Mouse (Mus musculus) midbrain, embryonic 14.5 days (tissue): Measurements from ENCODE around the gene Aamdc. TPM values are rescaled to one million over a fixed set of nuclear protein-coding genes. Genes with fewer than 3 reads are reported as not detected.

ENCODE experiments used
- ATAC-seq: fragments of 200-750 bp; cut with Nextera tagmentation; 2 replicates; pipeline ENCODE4 v1.8.0; 2017; ENCODE audit warnings: moderate number of reproducible peaks, moderate library complexity; ENCODE audit not compliant: low FRiP score, low TSS enrichment
- DNase-seq: peaks from one replicate; pipeline ENCODE4 v3.0.0-alpha.2; 2015
- H3K27ac ChIP-seq: fragments of 300-500 bp; sonication (generic); replicated peaks from 2 replicates; pipeline ENCODE4 v1.5.1; 2014; ENCODE audit warnings: mild to moderate bottlenecking, low read depth, low read length, moderate library complexity
- H3K27me3 ChIP-seq: fragments of 300-500 bp; sonication (generic); 2 replicates; pipeline ENCODE4 v1.6.1; 2014; ENCODE audit warnings: low read length, control low read depth, mixed read lengths; ENCODE audit not compliant: control insufficient read depth, insufficient read depth
- H3K36me3 ChIP-seq: fragments of 300-500 bp; sonication (generic); 2 replicates; pipeline ENCODE4 v1.6.1; 2014; ENCODE audit warnings: low read length, control low read depth; ENCODE audit not compliant: control insufficient read depth, insufficient read depth
- H3K4me1 ChIP-seq: fragments of 300-500 bp; sonication (generic); 2 replicates; pipeline ENCODE4 v1.6.1; 2014; ENCODE audit warnings: mild to moderate bottlenecking, antibody characterized with exemption, low read length, control low read depth; ENCODE audit not compliant: control insufficient read depth, insufficient read depth
- H3K4me2 ChIP-seq: fragments of 300-500 bp; sonication (generic); 2 replicates; pipeline ENCODE4 v1.6.1; 2014; ENCODE audit warnings: mild to moderate bottlenecking, low read length, moderate library complexity
- H3K4me3 ChIP-seq: fragments of 300-500 bp; sonication (generic); replicated peaks from 2 replicates; pipeline ENCODE4 v1.5.1; 2014; ENCODE audit warnings: low read depth, low read length
- H3K9ac ChIP-seq: fragments of 300-500 bp; sonication (generic); replicated peaks from 2 replicates; pipeline ENCODE4 v1.6.1; 2014; ENCODE audit warnings: mild to moderate bottlenecking, low read length, moderate library complexity
- H3K9me3 ChIP-seq: fragments of 300-500 bp; sonication (generic); 2 replicates; pipeline ENCODE4 v1.6.1; 2016; ENCODE audit warnings: low read length, control low read depth, mixed read lengths; ENCODE audit not compliant: control insufficient read depth
- WGBS: fragments of 180-500 bp; shearing (Covaris S2); extraction: QIAGEN DNeasy Blood & Tissue Kit; methylation state at CpG from one replicate; pipeline ENCODE4 v1.1.7; 2014; 5-methylcytosine and 5-hydroxymethylcytosine counted together
- polyA plus RNA-seq: library from polyadenylated mRNA; unstranded; fragments of >200 nt; fragmentation: Nextera tagmentation; extraction: Ambion mirVana; gene quantifications from 2 replicates; pipeline ENCODE4 v1.2.1, GENCODE M21; 2014

Gene Aamdc
- polyA plus RNA-seq, result 42.2 and 55.6 TPM in 2 replicates

DNA sequence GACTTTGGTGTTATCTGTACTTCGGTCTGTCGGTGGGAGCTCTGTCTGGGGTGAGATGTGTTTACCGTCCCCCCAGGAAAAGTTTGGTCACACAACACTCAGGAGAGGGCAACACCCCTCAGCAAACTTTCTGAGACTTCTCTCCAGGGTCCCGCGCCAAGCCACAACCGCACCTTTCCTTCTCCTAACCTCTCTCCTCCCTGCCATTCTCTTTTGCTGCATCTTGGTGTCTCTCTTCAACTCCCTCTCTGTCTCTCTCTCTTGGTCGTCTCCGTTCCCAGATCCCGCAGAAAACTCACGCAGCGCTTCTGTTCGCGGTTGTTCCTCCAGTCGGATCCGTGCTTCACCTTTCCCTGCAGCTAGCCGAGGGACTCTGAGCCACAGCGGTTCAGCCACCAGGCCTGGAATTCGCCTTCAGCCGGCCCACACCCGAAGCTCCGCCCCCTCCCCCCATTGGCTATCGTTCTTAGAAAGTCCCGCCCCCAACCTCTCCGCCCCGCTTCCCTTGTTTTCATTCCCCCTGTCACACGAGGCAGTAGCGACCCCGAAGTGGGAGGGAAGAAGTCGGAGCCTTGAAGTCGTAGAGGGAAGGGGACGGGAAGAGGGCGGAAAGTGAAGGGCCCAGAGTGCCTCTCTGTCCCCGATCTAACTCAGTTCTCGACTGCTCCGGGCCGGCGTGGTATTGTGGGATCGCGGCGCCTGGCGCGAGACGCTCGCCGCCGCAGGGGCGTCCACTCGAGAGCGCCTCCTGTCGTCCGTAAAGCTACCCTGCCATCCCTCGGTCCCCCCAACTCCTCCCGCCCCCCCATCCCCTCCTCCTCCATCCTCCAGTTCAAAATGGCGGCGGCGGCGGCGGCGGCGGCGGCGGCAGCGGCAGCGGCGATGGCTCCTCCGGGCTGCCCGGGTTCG is at the start of gene Aamdc, which contains the start of gene Rsf1:
Gene Aamdc (minus strand): TSS at position 431 of the 909 bp plus-strand sequence.
Gene Rsf1 (plus strand): TSS at position 823 of the 909 bp plus-strand sequence.
- Histone ChIP-seq H3K27me3 (no peaks in the 10 kb centered on the region), H3K9ac (peak within 1 kb of the TSS; percentile 98), H3K27ac (peak within 1 kb of the TSS; percentile 99), H3K9me3 (no peaks in the 10 kb centered on the region), H3K36me3 (no peaks in the 10 kb centered on the region), H3K4me3 (peak within 1 kb of the TSS; percentile 100), H3K4me2 (peak within 1 kb of the TSS; percentile 81), H3K4me1 (peaks cover 10% of the 10 kb centered on the region; the same call in 1 of the 2 replicates)
- WGBS, result under 1% methylated on average over 66 of the region's 68 CpGs
- ATAC-seq (peak; percentile 94), DNase-seq (peak; percentile 98)

DNA sequence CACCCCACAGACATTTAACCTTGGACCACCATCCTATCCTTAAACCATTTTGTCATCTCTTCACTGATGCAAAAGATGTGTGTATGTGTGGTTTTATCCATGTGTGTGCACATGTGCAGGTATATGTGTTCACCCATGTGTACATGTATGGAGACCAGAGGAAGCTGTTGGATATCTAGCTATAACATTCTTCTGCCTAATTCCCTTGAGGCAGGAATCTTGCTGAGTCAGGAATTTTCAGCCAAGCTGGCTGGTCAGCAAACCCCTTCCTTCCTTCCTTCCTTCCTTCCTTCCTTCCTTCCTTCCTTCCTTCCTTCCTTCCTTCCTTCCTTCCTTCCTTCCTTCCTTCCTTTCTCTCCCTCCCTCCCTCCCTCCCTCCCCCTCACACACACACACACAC is 44.1 kb upstream of the Aamdc start:
- ATAC-seq (no peak), DNase-seq (no peak)
- no peaks in the 10 kb centered on the region for H3K27me3 ChIP-seq
- no peaks in the 10 kb centered on the region for H3K9me3 ChIP-seq
- H3K4me1 ChIP-seq, result no peaks in the 10 kb centered on the region
- H3K4me2 ChIP-seq, result no peak overlapping the region
- H3K27ac ChIP-seq, result no peak overlapping the region
- H3K4me3 ChIP-seq, result no peak overlapping the region
- no peak overlapping the region for H3K9ac ChIP-seq
- 0 out of 2 replicates have a peak, but pooled peaks cover 7% of the 10 kb centered on the region for H3K36me3 ChIP-seq

DNA sequence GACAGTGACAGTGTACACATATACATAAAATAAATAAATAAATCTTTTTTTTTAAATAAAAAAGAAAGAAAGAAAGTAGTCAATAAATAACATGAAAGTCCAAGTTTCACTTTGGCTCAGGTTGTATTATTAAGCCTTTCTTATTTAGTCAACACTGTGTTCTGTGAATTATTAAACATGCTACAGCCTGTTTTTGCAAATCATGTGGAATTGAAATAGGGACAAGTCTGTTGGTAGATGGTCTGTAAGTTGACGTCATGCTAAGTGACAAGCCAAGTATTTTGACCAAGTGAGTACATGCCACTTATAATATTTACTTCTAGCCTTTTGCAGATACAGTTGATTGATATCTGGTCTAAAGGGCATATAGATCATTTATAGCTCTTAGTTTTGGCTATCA is 43.4 kb upstream of the Aamdc start:
- no peaks in the 10 kb centered on the region for H3K9me3 ChIP-seq
- 92% methylated on average over 1 of the region's 1 CpGs for WGBS

DNA sequence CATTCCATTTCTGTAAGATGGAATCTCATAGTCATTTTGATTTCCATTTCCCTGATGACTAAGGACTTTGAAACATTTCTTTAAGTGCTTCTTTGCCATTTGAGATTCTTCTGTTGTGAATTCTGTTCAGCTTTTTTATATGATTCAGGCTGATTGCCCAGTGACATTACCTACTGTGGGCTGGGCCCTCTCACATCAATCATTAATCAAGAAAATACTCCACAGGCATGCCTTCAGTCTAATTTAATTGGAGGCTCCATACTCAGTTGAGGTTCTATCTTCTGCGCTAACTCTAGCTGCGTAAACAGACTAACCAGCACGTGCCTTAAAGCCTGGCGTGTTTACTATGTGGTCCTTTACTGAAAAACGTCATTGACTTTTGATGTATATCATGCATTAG is 42.0 kb upstream of the Aamdc start:
- Histone ChIP-seq H3K9ac (no peak overlapping the region), H3K27me3 (no peaks in the 10 kb centered on the region), H3K4me1 (no peaks in the 10 kb centered on the region), H3K4me3 (no peak overlapping the region), H3K9me3 (no peaks in the 10 kb centered on the region), H3K27ac (no peak overlapping the region), H3K36me3 (peaks cover 16% of the 10 kb centered on the region), H3K4me2 (no peak overlapping the region)
- ATAC-seq, result no peak
- DNase-seq, result no peak
- 95% methylated on average over 5 of the region's 5 CpGs for WGBS

More for the DNA sequence above, 43.4 kb upstream of the Aamdc start:
- Histone ChIP-seq H3K4me1 (no peaks in the 10 kb centered on the region), H3K27ac (no peak overlapping the region), H3K36me3 (peaks cover 13% of the 10 kb centered on the region), H3K9ac (no peak overlapping the region), H3K4me2 (no peak overlapping the region), H3K4me3 (no peak overlapping the region), H3K27me3 (no peaks in the 10 kb centered on the region)
- ATAC-seq (no peak), DNase-seq (no peak)

DNA sequence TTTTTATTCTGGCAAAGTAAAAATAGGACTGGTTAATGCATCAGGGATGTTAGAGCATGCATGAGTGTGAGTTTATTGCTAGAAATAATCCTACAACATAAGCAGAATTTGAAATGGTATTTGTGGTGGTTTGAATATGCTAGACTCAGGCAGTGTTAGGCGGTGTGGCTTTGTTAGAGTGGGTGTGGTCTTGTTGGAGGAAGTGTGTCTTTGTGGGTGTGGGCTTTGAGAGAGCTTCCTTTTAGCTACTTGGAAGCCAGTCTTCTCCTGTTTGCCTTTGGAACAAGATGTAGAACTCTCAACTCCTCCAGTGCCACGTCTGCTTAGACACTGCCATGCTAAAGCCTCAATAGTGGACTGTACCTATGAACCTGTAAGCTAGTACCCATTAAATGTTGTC is 19.3 kb upstream of the Aamdc start:
- Histone ChIP-seq H3K36me3 (no peaks in the 10 kb centered on the region), H3K4me3 (no peak overlapping the region), H3K4me2 (no peak overlapping the region), H3K9me3 (no peaks in the 10 kb centered on the region), H3K27me3 (no peaks in the 10 kb centered on the region), H3K4me1 (no peaks in the 10 kb centered on the region), H3K9ac (no peak overlapping the region), H3K27ac (no peak overlapping the region)
- no peak for ATAC-seq
- DNase-seq, result no peak
- 93% methylated on average over 2 of the region's 2 CpGs for WGBS

DNA sequence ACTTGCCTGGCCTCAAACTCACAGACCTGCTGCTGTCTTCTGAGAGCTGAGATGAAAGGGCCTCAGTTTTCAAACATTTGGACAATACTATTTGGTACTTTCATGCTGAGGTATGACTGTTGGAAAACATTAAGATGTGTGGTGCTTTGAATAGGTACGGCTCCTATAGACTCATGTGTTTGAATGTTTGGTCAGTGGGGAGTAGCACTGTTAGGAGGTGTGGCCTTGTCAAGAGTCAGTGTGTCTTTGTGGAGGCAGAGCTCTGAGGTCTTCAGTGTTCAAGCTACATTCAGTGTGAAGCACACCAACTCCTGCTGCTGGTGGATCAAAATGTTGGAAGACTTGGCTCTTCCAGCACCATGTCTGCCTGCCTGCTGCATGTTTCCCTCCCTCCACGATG is 14.2 kb upstream of the Aamdc start:
- H3K4me2 ChIP-seq, result no peak overlapping the region
- WGBS, result 96% methylated on average over 2 of the region's 2 CpGs
- ATAC-seq, result no peak

DNA sequence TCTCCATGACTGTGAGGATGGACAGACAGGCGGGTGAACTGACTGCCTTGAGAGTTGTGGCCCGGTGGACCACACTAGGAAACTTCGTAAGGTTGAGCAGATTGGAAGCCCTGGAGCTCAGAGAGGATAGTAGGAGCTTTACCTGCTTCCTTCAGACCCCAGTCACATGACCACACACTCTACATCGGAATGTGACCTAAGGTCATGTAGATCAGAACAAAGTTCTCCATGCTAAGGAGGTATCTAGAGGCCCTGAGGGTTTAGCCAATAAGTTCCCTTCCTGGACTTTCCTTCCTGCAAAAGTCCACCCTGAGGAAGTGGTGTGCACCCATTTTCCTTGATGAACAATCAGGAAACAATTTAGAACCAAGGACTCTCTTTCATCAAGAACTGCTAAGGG is 13.1 kb upstream of the Aamdc start:
- no peak overlapping the region for H3K9ac ChIP-seq
- WGBS, result 94% methylated on average over 4 of the region's 4 CpGs

More for the DNA sequence above, 14.2 kb upstream of the Aamdc start:
- Histone ChIP-seq H3K27ac (no peak overlapping the region), H3K27me3 (no peaks in the 10 kb centered on the region), H3K9ac (no peak overlapping the region), H3K4me3 (no peak overlapping the region), H3K4me1 (peaks cover 4% of the 10 kb centered on the region; the same call in 1 of the 2 replicates), H3K36me3 (no peaks in the 10 kb centered on the region), H3K9me3 (no peaks in the 10 kb centered on the region)
- DNase-seq, result no peak

DNA sequence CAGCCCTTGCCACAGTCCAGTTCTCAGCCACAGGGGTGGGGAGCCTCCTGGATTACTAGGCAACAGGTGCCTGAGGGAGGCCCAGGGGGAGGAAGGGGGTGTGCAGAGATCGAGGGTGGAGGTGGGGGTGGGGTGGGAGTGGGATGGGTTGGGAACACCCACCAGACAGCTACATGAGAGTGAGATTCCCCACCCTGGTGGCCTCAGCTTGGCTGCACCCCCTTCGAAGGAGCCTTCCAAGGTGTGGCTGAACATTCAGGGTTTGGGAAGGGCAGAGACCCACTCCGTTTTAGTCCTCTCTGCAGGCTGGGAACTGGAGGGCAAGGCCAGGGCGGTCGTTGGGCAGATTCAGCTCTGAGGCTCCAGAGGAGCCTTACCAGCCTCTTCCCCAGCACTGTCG is 12.0 kb upstream of the Aamdc start:
- no peak overlapping the region for H3K4me2 ChIP-seq
- ATAC-seq, result no peak
- no peaks in the 10 kb centered on the region for H3K9me3 ChIP-seq
- no peak overlapping the region for H3K9ac ChIP-seq
- H3K27me3 ChIP-seq, result no peaks in the 10 kb centered on the region
- H3K27ac ChIP-seq, result no peak overlapping the region
- no peak overlapping the region for H3K4me3 ChIP-seq
- no peak for DNase-seq
- peaks cover 4% of the 10 kb centered on the region; the same call in 1 of the 2 replicates for H3K4me1 ChIP-seq
- H3K36me3 ChIP-seq, result no peaks in the 10 kb centered on the region
- WGBS, result 86% methylated on average over 6 of the region's 6 CpGs

More for the DNA sequence above, 13.1 kb upstream of the Aamdc start:
- Histone ChIP-seq H3K36me3 (no peaks in the 10 kb centered on the region), H3K27ac (no peak overlapping the region), H3K27me3 (no peaks in the 10 kb centered on the region), H3K4me3 (no peak overlapping the region), H3K4me1 (peaks cover 4% of the 10 kb centered on the region; the same call in 1 of the 2 replicates), H3K9me3 (no peaks in the 10 kb centered on the region), H3K4me2 (no peak overlapping the region)
- DNase-seq (no peak), ATAC-seq (no peak)
